Mouse (Mus musculus) myocyte (in vitro differentiated cells): ENCODE results near the gene Orm2. TPM values are rescaled to one million over a fixed set of nuclear protein-coding genes. Genes with fewer than 3 reads are reported as not detected.

Source experiments
- H3K27me3 ChIP-seq: one replicate; pipeline ENCODE4 v1.6.1; 2011; ENCODE audit not compliant: control insufficient read depth, insufficient read depth, insufficient read length
- H3K36me3 ChIP-seq: one replicate; pipeline ENCODE4 v1.6.1; 2011; ENCODE audit not compliant: control insufficient read depth, insufficient read depth
- H3K4me2 ChIP-seq: one replicate; pipeline ENCODE4 v1.6.1; 2011; ENCODE audit warnings: low read depth, control low read depth
- H3K4me3 ChIP-seq: one replicate; pipeline ENCODE4 v1.5.1; 2011; ENCODE audit warnings: mild to moderate bottlenecking, control low read depth, moderate library complexity
- H3K79me2 ChIP-seq: one replicate; pipeline ENCODE4 v1.6.1; 2011; ENCODE audit not compliant: control insufficient read depth, insufficient read depth
- H3ac ChIP-seq: one replicate; pipeline ENCODE4 v1.6.1; 2011; ENCODE audit not compliant: control insufficient read depth, insufficient read length
- CEBPB ChIP-seq: IDR thresholded peaks from 2 replicates; pipeline ENCODE4 v1.6.1; 2011; ENCODE audit warnings: mild to moderate bottlenecking, moderate library complexity; ENCODE audit not compliant: poor library complexity, insufficient read depth, severe bottlenecking
- E2F4 ChIP-seq: IDR thresholded peaks from one replicate; pipeline ENCODE4 v1.6.1; 2011; ENCODE audit warnings: mild to moderate bottlenecking, control low read depth, moderate library complexity; ENCODE audit not compliant: insufficient read depth
- MAX ChIP-seq: IDR thresholded peaks from one replicate; pipeline ENCODE4 v1.6.1; 2011; ENCODE audit warnings: low read depth, mild to moderate bottlenecking, control low read depth
- MYOD1 ChIP-seq, 3 experiments: IDR thresholded peaks; one replicate each; pipeline ENCODE4 v1.6.1; 2011; ENCODE audit warnings: control low read depth in 2 of 3, low read depth in 2 of 3, mild to moderate bottlenecking in 2 of 3, moderate library complexity in 1 of 3; ENCODE audit not compliant: insufficient read length in 2 of 3, control insufficient read depth in 1 of 3
- MYOG ChIP-seq, 3 experiments: IDR thresholded peaks; one replicate each; pipeline ENCODE4 v1.6.1; 2011; ENCODE audit warnings: control low read depth in 2 of 3, low read depth in 2 of 3, mild to moderate bottlenecking in 2 of 3; ENCODE audit not compliant: insufficient read length in 2 of 3, control insufficient read depth in 1 of 3, insufficient read depth in 1 of 3
- POLR2A ChIP-seq: IDR thresholded peaks from one replicate; pipeline ENCODE4 v1.6.1; 2011; ENCODE audit warnings: low read depth, mild to moderate bottlenecking, control low read depth, moderate library complexity; ENCODE audit not compliant: insufficient read length
- POLR2AphosphoS2 ChIP-seq: IDR thresholded peaks from one replicate; pipeline ENCODE4 v1.6.1; 2011; ENCODE audit warnings: low read depth, control low read depth; ENCODE audit not compliant: insufficient read length
- REST ChIP-seq: IDR thresholded peaks from one replicate; pipeline ENCODE4 v1.6.1; 2011; ENCODE audit warnings: mild to moderate bottlenecking, control low read depth, moderate library complexity; ENCODE audit not compliant: insufficient read depth, insufficient read length
- SRF ChIP-seq: IDR thresholded peaks from one replicate; pipeline ENCODE4 v1.6.1; 2011; ENCODE audit warnings: low read depth; ENCODE audit not compliant: control insufficient read depth, insufficient read length
- TCF12 ChIP-seq: IDR thresholded peaks from one replicate; pipeline ENCODE4 v1.6.1; 2011; ENCODE audit warnings: mild to moderate bottlenecking, control low read depth; ENCODE audit not compliant: poor library complexity, insufficient read depth, severe bottlenecking
- TCF3 ChIP-seq: IDR thresholded peaks from one replicate; pipeline ENCODE4 v1.6.1; 2011; ENCODE audit warnings: low read depth, control low read depth; ENCODE audit not compliant: insufficient read length
- USF1 ChIP-seq: IDR thresholded peaks from one replicate; pipeline ENCODE4 v1.6.1; 2011; ENCODE audit warnings: low read depth, mild to moderate bottlenecking, control low read depth, moderate library complexity
- polyA plus RNA-seq: library from polyadenylated mRNA; unstranded; fragments of >200 nt; fragmentation: generic; extraction: Trizol; gene quantifications from one replicate; pipeline ENCODE4 v1.2.1, GENCODE M21; 2012; ENCODE audit warnings: missing spikeins

Gene Orm2
- polyA plus RNA-seq, 1 experiment: not detected

- Histone ChIP-seq H3K36me3 (no peaks in the 10 kb centered on the region), H3K4me3 (no peak overlapping the region), H3ac (no peak overlapping the region), H3K27me3 (peaks cover 10% of the 10 kb centered on the region), H3K4me2 (no peak overlapping the region), H3K79me2 (no peaks in the 10 kb centered on the region)
- TF ChIP-seq MAX (no peak), SRF (no peak), MYOD1 (IDR thresholded peaks at IDR 0.05; ENCODE audit: control insufficient read depth in 1 of 3, insufficient read length in 2 of 3, low read depth in 2 of 3) (peak in 1 of 3 experiments; percentile 38)
Measured at GRCm38 (mm10) chr4:63338414-63339076, 23.7 kb upstream of the Orm2 start.

GRCm38 (mm10) chr4:63342491-63342890 lies 19.8 kb upstream of the Orm2 start:
- Histone ChIP-seq H3K79me2 (no peaks in the 10 kb centered on the region), H3K4me2 (no peak overlapping the region), H3K36me3 (no peaks in the 10 kb centered on the region), H3K27me3 (peaks cover 10% of the 10 kb centered on the region), H3K4me3 (no peak overlapping the region), H3ac (no peak overlapping the region)
- no peak for TF ChIP-seq E2F4
- TF ChIP-seq USF1: no peak
- TF ChIP-seq MYOG (IDR thresholded peaks at IDR 0.05; ENCODE audit: control insufficient read depth in 1 of 3, insufficient read depth in 1 of 3, insufficient read length in 2 of 3, low read depth in 2 of 3): no peak
- no peak for TF ChIP-seq TCF12
- no peak for TF ChIP-seq TCF3
- no peak for TF ChIP-seq MAX
- TF ChIP-seq MYOD1 (IDR thresholded peaks at IDR 0.05; ENCODE audit: control insufficient read depth in 1 of 3, insufficient read length in 2 of 3, low read depth in 2 of 3): no peak
- no peak for TF ChIP-seq POLR2AphosphoS2
- TF ChIP-seq CEBPB: no peak
- TF ChIP-seq REST: no peak
- no peak for TF ChIP-seq POLR2A

GRCm38 (mm10) chr4:63343608-63344007 lies 18.6 kb upstream of the Orm2 start:
- no peak overlapping the region for H3K4me3 ChIP-seq
- H3ac ChIP-seq: no peak overlapping the region
- H3K4me2 ChIP-seq: no peak overlapping the region
- peaks cover 10% of the 10 kb centered on the region for H3K27me3 ChIP-seq
- no peaks in the 10 kb centered on the region for H3K79me2 ChIP-seq
- no peak for TF ChIP-seq MAX
- no peaks in the 10 kb centered on the region for H3K36me3 ChIP-seq

GRCm38 (mm10) chr4:63344295-63344694 lies 18.0 kb upstream of the Orm2 start, which contains the start of gene Orm1:
TSS of gene Orm1 (plus strand) at chr4:63344560.
- no peak within 1 kb of the TSS for H3K4me2 ChIP-seq
- no peak within 1 kb of the TSS for H3ac ChIP-seq
- no peak within 1 kb of the TSS for H3K4me3 ChIP-seq
- H3K36me3 ChIP-seq: no peaks in the 10 kb centered on the region
- peaks cover 10% of the 10 kb centered on the region for H3K27me3 ChIP-seq
- no peaks in the 10 kb centered on the region for H3K79me2 ChIP-seq
- no peak for TF ChIP-seq CEBPB
- no peak for TF ChIP-seq SRF
- TF ChIP-seq TCF12: no peak
- no peak for TF ChIP-seq REST

- H3K4me2 ChIP-seq: no peak overlapping the region
Measured at GRCm38 (mm10) chr4:63345261-63345660, 17.0 kb upstream of the Orm2 start.

More at GRCm38 (mm10) chr4:63345261-63345660, 17.0 kb upstream of the Orm2 start:
- no peak overlapping the region for H3ac ChIP-seq
- H3K27me3 ChIP-seq: peaks cover 12% of the 10 kb centered on the region
- TF ChIP-seq MYOD1 (IDR thresholded peaks at IDR 0.05; ENCODE audit: control insufficient read depth in 1 of 3, insufficient read length in 2 of 3, low read depth in 2 of 3) (no peak), REST (no peak), POLR2AphosphoS2 (no peak), CEBPB (no peak), MYOG (IDR thresholded peaks at IDR 0.05; ENCODE audit: control insufficient read depth in 1 of 3, insufficient read depth in 1 of 3, insufficient read length in 2 of 3, low read depth in 2 of 3) (no peak), E2F4 (no peak), USF1 (no peak), POLR2A (no peak), TCF12 (no peak), TCF3 (no peak), SRF (no peak), MAX (no peak)
- H3K36me3 ChIP-seq: no peaks in the 10 kb centered on the region
- H3K4me3 ChIP-seq: no peak overlapping the region
- no peaks in the 10 kb centered on the region for H3K79me2 ChIP-seq
